Mouse (Mus musculus) brain, embryonic 14.5 days (tissue): Measurements from ENCODE around the gene Xrcc6.

Source experiments
- CTCF ChIP-seq: fragments of 200-500 bp; IDR thresholded peaks from 2 replicates; pipeline ENCODE4 v1.5.1; 2012; ENCODE audit warnings: inconsistent platforms, mild to moderate bottlenecking, moderate library complexity, borderline replicate concordance; ENCODE audit not compliant: insufficient read depth, insufficient read length; ENCODE audit errors: extremely low read depth
- POLR2A ChIP-seq: fragments of 200-500 bp; IDR thresholded peaks from 2 replicates; pipeline ENCODE4 v1.6.1; 2012; ENCODE audit warnings: mild to moderate bottlenecking, inconsistent platforms, borderline replicate concordance; ENCODE audit not compliant: poor library complexity, insufficient read depth, insufficient read length, severe bottlenecking; ENCODE audit errors: extremely low read depth

DNA sequence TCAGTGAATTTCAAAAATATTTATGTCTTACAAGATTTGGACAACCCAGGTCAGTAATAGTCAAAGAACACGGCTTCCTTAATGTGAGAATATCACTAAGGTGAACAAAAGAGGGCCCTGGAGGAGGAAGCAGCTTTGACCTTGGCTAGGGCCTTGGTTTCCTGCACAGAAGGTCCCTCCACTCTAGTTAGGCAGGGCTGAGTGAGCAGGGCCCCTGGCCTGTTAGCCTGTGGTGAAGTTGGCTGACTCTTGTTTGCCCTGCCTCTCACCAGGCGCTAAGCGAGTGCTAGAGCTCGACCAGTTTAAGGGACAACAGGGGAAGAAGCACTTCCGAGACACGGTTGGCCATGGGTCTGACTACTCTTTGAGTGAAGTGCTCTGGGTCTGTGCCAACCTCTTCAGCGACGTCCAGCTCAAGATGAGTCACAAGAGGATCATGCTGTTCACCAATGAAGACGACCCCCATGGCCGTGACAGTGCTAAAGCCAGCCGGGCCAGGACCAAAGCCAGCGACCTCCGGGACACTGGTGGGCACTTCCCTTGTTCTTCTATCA lies 35.0 kb downstream of the Xrcc6 start:
- TF ChIP-seq POLR2A (no peak), CTCF (no peak)
